Mouse (Mus musculus): ENCODE measurements around the gene Wdr12.

DNA sequence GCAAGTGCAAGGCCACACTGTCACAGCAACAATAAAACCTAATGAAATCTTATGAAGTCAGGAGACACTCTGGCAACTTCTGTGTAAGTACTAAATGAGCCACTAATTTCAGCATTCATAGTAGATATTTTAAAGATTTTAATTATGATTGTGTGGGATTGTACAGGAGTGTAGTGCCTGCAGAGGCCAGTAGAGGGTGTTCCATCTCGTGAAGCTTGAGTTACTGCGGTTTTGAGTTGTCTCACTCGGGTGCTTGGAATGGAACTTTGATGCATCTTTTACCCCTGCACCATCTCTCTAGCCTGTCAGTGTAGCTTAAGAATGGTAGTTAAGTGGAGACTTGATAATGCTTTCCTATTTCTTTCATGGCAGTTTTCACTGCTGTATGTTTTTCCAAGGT is 43.8 kb downstream of the Wdr12 start:
- TF ChIP-seq CTCF (IDR thresholded peaks at IDR 0.05; ENCODE audit: low read depth): peak; percentile 49
- TF ChIP-seq EP300 (IDR thresholded peaks at IDR 0.05; ENCODE audit: low read depth): no peak
